Mouse (Mus musculus) T-helper 1 cell (primary cell): ENCODE data around the gene Atg101.

Experiments
- in situ Hi-C: fragments of 300-600 bp; cut with MboI, MseI; formaldehyde crosslinking; loops from one replicate; pipeline ENCODE4 v1.15.1; 2025; ENCODE audit warnings: high pct_unique_total_duplicates

Atg101 gene

GRCm38 (mm10) chr15:101279430-101279999, 4.6 kb upstream of the Atg101 start:
- in situ Hi-C loops = loop anchor here (5.0 to 10.0 kb wide), 2 partner anchors 37 to 1225 kb away; no protein-coding TSS in a partner anchor

- in situ Hi-C loops = no loop called here
These were observed 1.6 kb upstream of the Atg101 start for GRCm38 (mm10) chr15:101282471-101282870.

DNA sequence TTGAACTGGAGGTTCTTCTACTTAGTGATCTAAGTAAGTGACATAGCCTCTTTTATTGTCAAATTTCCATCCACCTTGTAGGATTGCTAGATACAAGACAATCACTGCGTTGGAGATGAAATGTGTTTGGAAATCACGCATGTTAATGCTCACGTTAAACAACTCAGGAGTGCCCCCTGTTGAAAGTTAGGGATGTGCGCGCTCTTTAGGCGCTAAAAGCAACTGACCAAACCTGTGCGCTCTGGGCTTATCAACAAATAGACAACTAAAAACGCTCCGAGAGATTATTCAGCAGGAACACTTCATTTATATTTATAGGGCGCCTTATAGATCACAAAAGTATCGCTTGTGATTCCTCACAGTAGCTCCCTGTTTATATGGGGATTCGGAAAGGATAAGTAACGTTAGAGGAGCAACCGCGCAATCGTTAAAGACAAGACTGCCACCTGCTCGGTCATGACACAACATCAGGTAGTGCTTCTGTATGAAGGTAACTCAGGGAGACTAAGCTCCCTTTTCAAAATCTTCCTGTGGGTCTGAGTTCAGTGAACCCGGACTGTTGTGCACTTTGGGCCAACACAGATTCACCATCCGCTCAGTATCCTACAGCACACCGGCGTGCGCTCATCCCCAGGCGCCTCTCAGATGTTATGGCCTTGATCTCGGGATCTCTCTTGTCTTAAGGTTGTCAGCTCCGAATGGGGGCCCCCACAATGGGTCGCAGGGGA, 725 bp upstream of the Atg101 start:
- in situ Hi-C loops = no loop called here

GRCm38 (mm10) chr15:101286129-101286770, 2.2 kb downstream of the Atg101 start:
- in situ Hi-C loops = no loop called here

- in situ Hi-C loops = no loop called here
These were observed 3.3 kb downstream of the Atg101 start for GRCm38 (mm10) chr15:101287361-101287760.

DNA sequence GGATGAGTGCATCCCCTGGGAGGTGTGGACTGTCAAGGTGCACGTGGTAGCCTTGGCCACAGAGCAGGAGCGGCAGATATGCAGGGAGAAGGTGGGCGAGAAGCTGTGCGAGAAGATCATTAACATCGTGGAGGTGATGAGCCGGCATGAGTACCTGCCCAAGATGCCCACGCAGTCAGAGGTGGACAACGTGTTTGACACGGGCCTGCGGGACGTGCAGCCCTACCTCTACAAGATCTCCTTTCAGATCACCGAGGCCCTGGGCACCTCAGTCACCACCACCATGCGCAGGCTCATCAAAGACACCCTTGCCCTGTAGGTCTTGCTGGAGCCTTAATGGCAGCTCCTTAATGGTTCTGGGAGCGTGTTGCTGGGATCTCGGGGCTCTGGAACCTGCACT, 6.3 kb downstream of the Atg101 start:
- in situ Hi-C loops = no loop called here

DNA sequence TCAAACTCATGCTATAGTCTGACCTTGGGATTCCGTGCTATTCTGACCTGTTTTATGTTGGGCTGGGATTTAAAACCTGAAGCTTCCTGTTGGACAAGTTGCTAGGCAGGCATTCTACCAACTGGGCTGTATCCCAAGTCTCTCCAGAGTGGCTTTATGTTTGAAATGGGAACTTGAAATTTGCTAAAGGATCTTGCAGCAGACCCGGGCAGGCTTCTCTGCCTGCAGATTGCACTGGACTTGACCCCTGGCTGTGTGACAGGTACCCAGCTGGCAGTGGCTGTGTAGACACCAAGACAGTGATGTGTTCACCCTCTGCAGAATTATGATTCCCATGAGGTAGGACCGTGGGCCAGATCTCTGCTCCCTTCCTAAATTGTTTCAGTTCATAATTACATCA, 7.9 kb downstream of the Atg101 start:
- in situ Hi-C loops = no loop called here

GRCm38 (mm10) chr15:101293025-101293621, 9.1 kb downstream of the Atg101 start, which contains the start of gene 6030408B16Rik:
6030408B16Rik (plus strand) TSS chr15:101293212.
- in situ Hi-C loops = no loop called here

GRCm38 (mm10) chr15:101294028-101294894, 10.2 kb downstream of the Atg101 start:
- in situ Hi-C loops = no loop called here

- in situ Hi-C loops = no loop called here
These were observed 11.0 kb downstream of the Atg101 start for GRCm38 (mm10) chr15:101295106-101295505.

DNA sequence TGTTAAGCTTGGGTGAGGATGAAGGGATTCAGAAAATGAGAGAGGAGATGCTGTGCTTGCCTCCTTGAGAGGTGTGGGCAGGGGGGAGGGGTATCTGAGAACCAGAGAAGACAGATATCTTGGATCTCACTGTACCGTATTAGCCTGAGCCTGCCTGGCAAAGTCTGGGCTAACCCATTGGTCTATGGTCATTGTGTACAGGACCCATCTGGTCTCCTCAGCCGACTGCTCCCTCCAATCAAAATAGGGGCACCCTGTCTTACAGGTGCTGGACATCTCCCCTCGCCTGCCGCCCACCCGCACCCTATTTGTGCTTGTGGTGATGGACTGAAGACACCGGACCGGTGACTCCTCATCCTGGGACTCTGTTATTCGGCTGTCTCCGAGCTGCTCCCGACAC, 11.5 kb downstream of the Atg101 start:
- in situ Hi-C loops = no loop called here

DNA sequence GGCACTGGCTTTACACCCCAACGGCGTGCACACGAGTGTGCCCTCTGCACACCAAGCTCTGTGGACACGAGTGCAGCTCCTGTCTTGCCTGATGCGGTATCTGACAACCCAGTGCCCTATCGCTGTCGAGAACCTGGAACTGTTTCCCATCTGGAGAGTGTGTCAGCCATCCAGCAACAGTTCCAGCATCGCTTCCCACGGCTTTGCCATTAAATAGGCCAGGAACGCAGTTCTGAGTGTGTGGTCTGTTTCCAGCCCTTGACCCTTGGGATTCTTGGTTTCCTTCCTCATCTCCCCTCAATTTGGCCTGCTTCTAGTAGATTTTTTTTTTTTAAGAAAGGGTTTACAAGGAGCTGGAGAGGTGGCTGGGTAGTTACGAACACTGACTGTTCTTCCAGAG, 12.0 kb downstream of the Atg101 start:
- in situ Hi-C loops = no loop called here

GRCm38 (mm10) chr15:101297988-101298387, 13.9 kb downstream of the Atg101 start:
- in situ Hi-C loops = no loop called here

- in situ Hi-C loops = no loop called here
These were observed 14.5 kb downstream of the Atg101 start for GRCm38 (mm10) chr15:101298550-101298949.

DNA sequence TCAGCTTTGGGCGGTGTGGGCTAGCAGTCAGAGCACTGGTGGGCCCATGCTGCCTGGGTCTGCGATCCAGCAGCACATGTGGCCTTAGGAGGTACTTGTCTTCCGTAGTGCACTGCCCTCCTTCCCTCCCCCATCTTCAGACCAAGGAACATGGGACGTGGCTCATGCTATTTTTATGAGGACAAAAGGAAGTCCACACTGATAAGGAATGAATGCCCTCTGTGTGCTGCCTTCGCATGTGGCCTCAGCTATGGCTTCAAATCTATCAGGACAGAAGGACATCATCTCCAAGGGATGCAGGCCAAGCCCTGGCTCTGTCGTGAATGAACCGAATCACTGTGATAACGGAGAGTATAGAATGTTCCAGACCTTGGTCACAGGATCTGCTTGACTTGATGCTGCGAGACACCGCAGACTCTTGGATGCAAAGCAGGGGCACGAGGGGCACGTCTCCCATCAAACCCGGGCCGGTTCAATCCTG, 15.4 kb downstream of the Atg101 start:
- in situ Hi-C loops = no loop called here

DNA sequence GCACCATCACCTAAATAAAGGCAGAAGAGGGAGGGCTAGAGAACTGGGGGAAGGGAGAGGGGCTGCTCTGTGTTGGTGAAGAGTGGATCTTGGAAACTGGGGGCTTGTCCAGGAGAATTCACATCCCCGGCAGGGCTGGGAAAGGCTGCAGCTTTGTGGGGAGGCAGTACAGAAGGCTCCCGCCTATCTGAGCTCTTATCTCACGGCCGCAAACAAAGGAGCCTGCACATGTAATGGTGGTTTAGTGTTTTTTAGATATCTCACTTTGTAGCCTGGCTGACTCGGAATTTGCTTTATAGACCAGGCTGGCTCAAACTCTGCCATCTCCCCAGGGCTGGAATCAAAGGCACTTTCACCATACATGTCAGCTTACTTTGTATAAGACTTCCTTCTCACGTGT, 16.1 kb downstream of the Atg101 start:
- in situ Hi-C loops = no loop called here

DNA sequence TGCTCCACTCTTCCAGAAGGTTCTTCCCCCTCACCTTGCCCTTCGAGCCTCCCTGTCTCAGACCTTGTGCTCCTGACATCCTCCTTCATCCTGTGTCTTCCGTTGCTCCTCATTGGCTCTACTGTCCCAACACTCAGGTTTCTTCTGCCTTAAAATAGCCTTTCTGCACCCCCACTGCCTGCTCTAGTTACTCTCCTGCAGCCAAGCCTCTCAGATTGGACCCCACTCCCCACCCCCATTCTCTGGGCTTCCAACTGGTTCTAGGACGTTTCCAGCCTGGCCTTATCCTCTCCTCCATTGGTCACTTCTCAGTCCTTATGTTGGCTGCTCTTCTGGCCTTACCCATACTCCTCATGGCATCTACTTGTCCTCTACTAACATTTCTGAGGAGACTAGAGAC, 18.1 kb downstream of the Atg101 start:
- in situ Hi-C loops = no loop called here

GRCm38 (mm10) chr15:101303830-101304229, 19.8 kb downstream of the Atg101 start:
- in situ Hi-C loops = no loop called here

- in situ Hi-C loops = no loop called here
These were observed 22.4 kb downstream of the Atg101 start for GRCm38 (mm10) chr15:101306459-101306858.

DNA sequence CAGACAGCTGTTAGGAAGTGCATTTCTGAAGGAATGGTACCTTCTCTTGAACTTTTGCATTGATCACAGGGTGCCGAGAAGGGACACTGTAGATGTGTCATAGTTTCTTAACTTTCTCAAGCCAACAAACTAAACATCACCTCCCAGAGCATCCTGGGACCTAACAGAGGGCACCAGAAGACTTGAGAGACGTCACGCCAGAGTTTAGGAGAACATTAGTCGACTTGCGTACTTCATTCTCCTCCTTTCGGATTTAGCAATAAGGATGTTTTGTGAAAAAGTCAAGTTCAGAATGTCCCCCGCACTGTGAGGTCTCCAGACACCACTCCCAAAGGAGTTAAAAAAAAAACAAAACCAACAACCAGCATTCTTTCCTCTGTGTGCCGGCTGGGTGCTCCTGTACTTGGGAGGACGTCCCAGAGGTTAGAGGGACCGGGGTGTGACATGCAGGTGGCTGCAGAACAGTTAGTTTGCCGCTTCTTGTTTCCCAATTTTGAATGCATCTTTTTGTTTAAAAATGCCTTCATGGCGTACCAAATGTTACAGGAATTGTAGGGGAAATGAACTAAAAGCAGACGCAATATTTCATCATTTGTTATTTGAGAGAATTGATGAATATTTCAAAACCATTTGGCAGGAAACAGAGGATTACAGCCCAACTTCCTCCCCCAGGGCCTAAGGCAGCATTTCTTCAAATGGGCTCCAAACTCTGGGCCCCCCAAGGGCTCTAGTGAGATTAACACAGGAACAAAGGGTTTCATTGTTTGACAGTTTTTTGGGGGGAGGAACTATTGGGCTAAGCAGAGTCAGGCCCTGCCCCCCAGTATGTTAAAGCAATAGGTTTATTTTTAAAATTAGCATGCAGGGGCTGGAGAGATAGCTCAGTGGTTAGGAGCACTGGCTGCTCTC, 24.6 kb downstream of the Atg101 start:
- in situ Hi-C loops = no loop called here
